Mouse (Mus musculus): ENCODE data around the gene Serpine3.
"Not testable (repeated sequence)": the region's sequence is repeated elsewhere in the genome, so short reads cannot be mapped to it uniquely, and the experiment has no call there.

The Serpine3 gene

GRCm38 (mm10) chr14:62663367-62663766, at the start of gene Serpine3:
Gene Serpine3, plus strand, starts transcription at chr14:62663667.
- in situ Hi-C loops (cut with MboI, MseI), result no loop called here

- in situ Hi-C loops (cut with MboI, MseI), result no loop called here
Observed at GRCm38 (mm10) chr14:62622393-62622792, 41.1 kb upstream of the Serpine3 start.

DNA sequence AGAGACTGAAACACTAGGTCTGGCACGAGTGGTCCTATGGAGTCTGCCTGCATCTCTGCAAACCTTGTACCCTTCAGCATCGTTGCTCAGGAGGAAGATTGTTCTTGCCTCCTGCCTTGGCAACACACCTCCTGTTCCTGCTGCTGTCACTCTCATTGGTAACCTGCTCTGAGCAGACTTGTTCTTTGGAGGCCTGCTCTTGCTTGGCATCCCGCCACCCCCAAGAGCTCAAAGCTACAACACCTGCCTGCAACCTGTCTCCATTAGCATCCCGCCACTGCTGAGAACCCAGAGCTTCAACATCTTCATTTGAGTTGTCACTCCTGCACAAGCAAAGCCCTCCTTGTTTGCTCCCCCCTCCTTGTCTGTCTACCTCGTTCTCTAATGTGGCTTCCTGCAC, 35.5 kb upstream of the Serpine3 start:
- in situ Hi-C loops (cut with MboI, MseI), result no loop called here

DNA sequence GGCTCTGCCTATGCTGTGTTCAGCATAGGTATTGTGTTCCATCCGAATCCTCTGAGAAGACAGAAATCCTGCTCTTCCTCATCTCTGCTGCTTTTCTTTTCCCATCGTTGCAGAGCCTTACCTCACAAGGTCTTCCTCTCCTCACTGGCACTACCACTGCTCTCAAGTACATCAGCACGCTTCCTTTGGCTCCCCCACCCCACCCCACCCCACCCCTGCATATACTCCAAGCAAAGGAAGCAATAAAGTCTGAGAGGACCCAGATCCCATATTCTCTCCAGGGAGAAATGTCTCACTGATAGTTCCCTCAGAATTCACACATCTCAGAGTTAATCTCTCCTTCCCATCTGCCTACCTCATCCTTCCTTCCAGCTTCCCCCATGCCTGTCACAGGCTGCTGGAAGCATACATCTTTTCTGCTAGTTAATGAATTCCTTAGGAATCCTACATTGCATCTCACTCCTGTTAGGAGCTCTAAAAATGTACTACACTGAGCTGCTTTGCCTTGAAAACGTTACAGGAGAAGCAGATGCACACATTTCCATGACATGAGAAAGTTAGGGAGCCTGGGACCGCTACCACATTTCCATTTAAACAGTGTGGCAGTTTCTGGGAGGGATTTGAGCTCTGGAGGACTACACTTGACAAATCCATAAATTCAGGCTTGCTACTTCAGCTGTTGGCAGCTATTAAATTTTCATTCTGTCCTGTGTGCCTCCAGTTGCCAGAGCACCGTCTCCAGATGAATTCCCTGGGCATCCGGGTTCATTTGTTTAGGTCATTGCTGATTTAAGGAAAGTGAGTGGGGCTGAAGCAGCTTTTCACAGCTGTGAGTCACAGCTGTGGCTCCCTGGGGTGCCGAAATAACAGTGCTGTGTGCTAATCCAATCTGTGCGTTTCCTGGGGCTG, 25.8 kb upstream of the Serpine3 start:
- in situ Hi-C loops (cut with MboI, MseI), result loop anchor here (10.0 kb wide), 1 partner anchor 1927 kb away; no protein-coding TSS in a partner anchor

DNA sequence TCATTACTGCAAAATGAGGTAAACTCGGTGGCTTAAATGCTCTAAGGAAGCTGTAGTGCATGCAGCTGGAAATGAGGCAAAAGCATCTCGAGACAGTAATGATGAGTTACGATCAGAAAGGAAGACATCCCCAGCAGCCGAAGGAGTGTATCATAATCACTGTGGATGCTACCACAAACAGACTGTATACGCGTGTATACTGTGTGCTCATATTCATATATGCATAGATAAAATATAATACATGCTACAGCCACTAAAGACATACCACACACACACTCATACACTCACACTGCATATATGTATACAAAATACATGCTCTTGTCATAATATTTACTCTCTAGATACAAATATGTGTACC, 25.1 kb upstream of the Serpine3 start:
- in situ Hi-C loops (cut with MboI, MseI), result loop anchor here (10.0 kb wide), 1 partner anchor 1926 kb away; no protein-coding TSS in a partner anchor

DNA sequence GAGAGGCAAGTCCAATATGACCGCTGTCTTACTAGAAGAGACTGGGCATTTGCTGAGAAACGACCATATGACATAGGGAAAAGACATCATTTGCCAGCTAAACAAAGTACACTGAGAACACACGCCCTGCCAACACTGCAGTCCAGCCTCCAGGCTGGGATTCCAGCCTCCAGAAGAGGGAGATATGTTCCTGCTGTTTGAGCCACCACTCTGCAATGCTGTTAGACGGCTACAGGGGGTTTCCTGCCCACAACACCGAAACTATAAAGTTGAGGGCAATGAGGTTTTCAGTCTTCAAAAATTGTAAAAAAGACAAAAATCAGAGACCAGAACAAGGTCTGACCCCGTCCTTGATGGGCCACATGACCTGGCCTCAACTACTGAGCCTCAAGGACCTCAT, 24.4 kb upstream of the Serpine3 start:
- in situ Hi-C loops (cut with MboI, MseI), result loop anchor here (10.0 kb wide), 1 partner anchor 1926 kb away; no protein-coding TSS in a partner anchor

GRCm38 (mm10) chr14:62639551-62639950, 23.9 kb upstream of the Serpine3 start:
- in situ Hi-C loops (cut with MboI, MseI), result loop anchor here (10.0 kb wide), 1 partner anchor 1925 kb away; no protein-coding TSS in a partner anchor

- in situ Hi-C loops (cut with MboI, MseI), result no loop called here
Observed at GRCm38 (mm10) chr14:62640396-62640795, 23.1 kb upstream of the Serpine3 start.

DNA sequence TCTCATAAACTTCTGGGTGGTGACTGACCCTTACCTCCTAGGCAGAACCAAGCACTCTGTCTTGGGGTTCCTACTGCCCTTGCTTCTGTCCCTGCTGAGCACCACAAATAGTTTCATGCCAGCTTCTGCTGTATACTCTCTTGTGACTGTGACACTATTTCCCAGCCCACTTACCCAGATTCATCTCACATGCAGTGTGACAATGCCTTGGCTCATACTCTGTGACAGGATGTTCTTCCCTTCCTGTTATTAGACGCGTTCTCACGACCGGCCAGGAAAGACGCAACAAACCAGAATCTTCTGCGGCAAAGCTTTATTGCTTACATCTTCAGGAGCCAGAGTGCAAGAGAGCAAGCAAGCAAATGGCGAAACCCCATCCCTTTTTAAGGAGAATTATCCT, 21.1 kb upstream of the Serpine3 start:
- in situ Hi-C loops (cut with MboI, MseI), result not testable (repeated sequence)

- in situ Hi-C loops (cut with MboI, MseI), result no loop called here
Observed at GRCm38 (mm10) chr14:62648405-62648804, 15.1 kb upstream of the Serpine3 start.

DNA sequence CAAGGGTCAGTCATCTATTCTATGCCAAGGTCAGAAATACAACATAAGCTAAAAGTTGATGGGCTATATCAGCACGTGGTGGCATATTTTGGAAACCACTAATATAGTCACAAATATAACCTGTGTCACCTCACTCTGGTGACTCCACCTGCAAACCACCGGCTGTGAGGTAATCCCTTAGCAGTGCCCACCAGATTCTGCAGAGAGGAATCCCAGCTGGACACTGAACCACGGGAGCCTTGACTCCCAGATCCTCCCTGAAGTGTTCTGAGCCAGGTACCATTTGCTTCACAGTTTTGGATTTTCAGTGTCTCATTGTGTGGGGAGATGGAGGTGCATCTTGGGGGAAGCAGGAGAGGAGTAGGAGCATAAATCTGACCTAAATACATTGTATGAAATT, 13.1 kb upstream of the Serpine3 start:
- in situ Hi-C loops (cut with MboI, MseI), result no loop called here

- in situ Hi-C loops (cut with MboI, MseI), result no loop called here
Observed at GRCm38 (mm10) chr14:62651771-62652170, 11.7 kb upstream of the Serpine3 start.

DNA sequence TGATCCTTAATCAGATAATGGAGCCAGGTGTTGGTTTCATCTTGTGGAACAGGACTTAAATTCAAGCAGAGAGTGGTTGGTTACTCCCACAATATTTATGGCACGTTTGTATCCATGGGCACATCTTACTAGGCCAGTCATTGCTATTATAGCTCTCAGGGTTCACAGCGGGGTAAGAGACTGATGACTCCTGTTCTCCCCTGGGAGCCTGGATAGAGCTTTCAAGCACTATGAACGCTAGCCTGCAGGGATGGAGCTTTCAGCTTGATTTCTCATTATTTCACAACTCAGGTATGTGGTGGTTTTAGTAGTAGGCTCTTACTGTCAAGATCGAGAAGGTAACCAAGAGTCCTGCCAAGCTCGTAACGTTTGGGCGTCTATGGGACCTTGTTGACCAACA, 7.5 kb upstream of the Serpine3 start:
- in situ Hi-C loops (cut with MboI, MseI), result no loop called here

DNA sequence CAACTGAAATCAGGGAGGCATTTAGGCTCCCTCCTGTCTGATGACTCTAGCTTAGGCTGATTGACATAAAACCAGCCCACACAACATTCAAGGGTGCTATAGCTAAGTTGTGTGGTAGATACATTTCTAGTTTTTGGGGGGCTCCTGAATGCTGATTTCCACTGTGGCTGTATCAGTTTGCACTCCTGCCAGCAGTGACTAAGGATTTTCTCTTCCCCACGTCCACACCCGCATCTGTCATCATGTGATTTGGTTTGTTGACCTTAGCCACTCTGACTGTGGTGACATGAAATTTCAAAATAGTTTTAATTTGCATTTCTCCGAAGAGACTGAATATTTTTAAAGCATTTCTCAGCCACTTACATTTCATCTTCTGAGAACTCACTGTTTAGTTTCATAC, 6.0 kb upstream of the Serpine3 start:
- in situ Hi-C loops (cut with MboI, MseI), result no loop called here

GRCm38 (mm10) chr14:62662381-62662780, 1.1 kb upstream of the Serpine3 start:
- in situ Hi-C loops (cut with MboI, MseI), result no loop called here

DNA sequence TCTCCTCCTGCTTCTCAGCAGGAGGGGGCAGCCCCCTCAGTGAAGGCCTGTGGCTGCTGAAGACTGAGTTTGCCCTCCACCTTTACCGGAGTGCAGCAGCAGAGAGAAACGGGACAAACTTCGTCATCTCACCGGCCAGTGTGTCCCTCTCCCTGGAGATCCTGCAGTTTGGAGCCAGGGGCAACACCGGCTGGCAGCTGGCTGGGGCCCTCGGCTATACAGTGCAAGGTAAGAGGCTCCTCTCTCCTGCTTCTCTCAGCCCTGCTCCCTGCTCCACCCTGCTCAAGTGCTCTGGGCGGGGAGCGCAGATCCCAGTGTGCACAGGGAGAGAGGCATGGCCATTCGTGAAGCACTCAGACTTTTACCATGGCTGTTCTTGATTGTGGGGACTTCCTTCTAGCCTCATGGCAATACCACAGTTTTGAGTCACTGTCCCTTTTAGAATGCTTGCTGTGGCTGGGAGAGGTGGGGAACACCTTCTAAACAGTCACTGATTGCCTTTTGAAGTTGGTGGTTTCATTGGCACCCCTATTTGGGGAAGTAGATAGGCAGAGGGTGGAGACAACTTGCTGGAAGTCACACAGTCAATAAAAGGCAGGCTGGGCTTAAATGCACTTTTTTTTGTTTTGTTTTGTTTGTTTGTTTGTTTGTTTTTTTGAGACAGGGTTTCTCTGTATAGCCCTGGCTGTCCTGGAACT, 1.7 kb downstream of the Serpine3 start:
- in situ Hi-C loops (cut with MboI, MseI), result no loop called here

- in situ Hi-C loops (cut with MboI, MseI), result no loop called here
Observed at GRCm38 (mm10) chr14:62673646-62674045, 10.2 kb downstream of the Serpine3 start.

DNA sequence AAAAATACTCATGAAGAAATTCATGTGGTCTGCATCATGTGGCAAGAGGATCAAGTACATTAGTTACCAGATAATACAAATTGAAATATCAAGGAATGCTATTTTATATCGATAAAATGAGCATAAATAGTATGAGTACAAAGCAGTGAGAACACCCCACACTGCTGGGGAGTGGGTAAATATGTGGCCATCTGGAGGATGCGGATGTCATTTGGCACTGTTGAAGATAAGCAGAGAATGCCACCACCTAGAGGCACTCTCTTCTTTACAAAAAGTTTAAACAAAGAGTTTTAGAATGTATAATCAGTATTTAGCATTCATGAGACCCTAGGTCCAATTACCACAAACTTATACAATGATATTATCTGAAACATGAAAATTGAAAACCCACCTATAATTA, 54.7 kb downstream of the Serpine3 start:
- in situ Hi-C loops (cut with MboI, MseI), result no loop called here

GRCm38 (mm10) chr14:62721625-62722024, 58.2 kb downstream of the Serpine3 start:
- in situ Hi-C loops (cut with MboI, MseI), result no loop called here

DNA sequence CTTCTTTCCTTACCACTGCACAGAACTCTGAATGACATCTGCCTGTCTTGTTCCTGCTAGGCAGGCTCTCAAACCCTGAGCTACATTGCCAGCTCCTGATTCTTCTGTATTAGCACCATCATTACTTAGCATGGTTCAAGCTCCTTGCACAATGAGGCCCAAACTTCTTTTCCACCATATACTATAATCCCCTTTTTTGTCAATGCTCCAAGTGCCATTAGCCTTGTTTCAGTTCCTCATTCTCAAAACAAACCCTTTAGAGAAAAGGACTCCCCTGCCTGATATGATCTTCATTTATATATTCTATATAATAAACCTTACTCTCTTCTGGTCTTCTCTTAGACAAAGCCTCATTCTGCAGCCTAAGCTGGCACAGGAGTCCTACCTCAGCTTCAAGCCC, 61.1 kb downstream of the Serpine3 start:
- in situ Hi-C loops (cut with MboI, MseI), result no loop called here

DNA sequence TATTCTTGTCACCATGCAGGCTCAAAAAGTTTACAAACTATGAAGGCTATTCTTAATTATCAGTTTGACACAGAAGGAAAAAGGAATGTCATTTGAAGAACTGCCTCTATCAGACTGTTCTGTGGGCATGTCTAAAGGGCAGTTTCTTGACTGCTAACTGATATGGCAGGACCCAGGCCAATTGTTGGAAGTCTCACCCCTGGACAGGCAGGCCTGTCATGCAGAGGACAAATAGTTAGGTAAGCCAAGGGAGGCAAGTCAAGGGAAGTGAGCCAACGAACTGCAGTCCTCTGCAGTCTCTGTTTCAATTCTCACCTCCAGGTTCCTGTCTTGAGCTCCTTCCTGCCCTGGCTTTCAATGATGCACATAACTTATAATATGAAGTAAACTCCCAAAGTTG, 68.4 kb downstream of the Serpine3 start:
- in situ Hi-C loops (cut with MboI, MseI), result no loop called here

GRCm38 (mm10) chr14:62733666-62734065, 70.2 kb downstream of the Serpine3 start:
- in situ Hi-C loops (cut with MboI, MseI), result no loop called here

- in situ Hi-C loops (cut with MboI, MseI), result no loop called here
Observed at GRCm38 (mm10) chr14:62735646-62736045, 72.2 kb downstream of the Serpine3 start.

Data from T-helper 2 cell (primary cell).